Mouse (Mus musculus) neural tube, embryonic 12.5 days (tissue): ENCODE results near the gene Pla1a. TPM values are rescaled to one million over a fixed set of nuclear protein-coding genes. Genes with fewer than 3 reads are reported as not detected.
A peak's percentile ranks its signal among the peaks of the same experiment; 100 is the strongest.

Experiments
- ATAC-seq: fragments of 200-750 bp; cut with Nextera tagmentation; 2 replicates; pipeline ENCODE4 v1.8.0; 2017; ENCODE audit warnings: low read depth, mild to moderate bottlenecking, moderate TSS enrichment, moderate library complexity; ENCODE audit not compliant: low FRiP score
- H3K27ac ChIP-seq: fragments of 300-500 bp; sonication (generic); 2 replicates; pipeline ENCODE4 v1.5.1; 2016
- H3K27me3 ChIP-seq: fragments of 300-500 bp; sonication (generic); replicated peaks from 2 replicates; pipeline ENCODE4 v1.6.1; 2016; ENCODE audit warnings: mild to moderate bottlenecking
- H3K36me3 ChIP-seq: fragments of 300-500 bp; sonication (generic); 2 replicates; pipeline ENCODE4 v1.6.1; 2016; ENCODE audit warnings: mild to moderate bottlenecking
- H3K4me1 ChIP-seq: fragments of 300-500 bp; sonication (generic); 2 replicates; pipeline ENCODE4 v1.6.1; 2016
- H3K4me2 ChIP-seq: fragments of 300-500 bp; sonication (generic); replicated peaks from 2 replicates; pipeline ENCODE4 v1.6.1; 2016; ENCODE audit warnings: mild to moderate bottlenecking
- H3K4me3 ChIP-seq: fragments of 300-500 bp; sonication (generic); 2 replicates; pipeline ENCODE4 v1.5.1; 2016
- H3K9ac ChIP-seq: fragments of 300-500 bp; sonication (generic); 2 replicates; pipeline ENCODE4 v1.6.1; 2016; ENCODE audit warnings: mild to moderate bottlenecking
- H3K9me3 ChIP-seq: fragments of 300-500 bp; sonication (generic); 2 replicates; pipeline ENCODE4 v1.6.1; 2016; ENCODE audit warnings: mild to moderate bottlenecking
- WGBS: fragments of 180-500 bp; shearing (Covaris S2); methylation state at CpG from one replicate; pipeline ENCODE4 v1.1.7; 2016; 5-methylcytosine and 5-hydroxymethylcytosine counted together
- polyA plus RNA-seq: library from polyadenylated mRNA; unstranded; fragments of >200 nt; fragmentation: Nextera tagmentation; extraction: Ambion mirVana; gene quantifications from 2 replicates; pipeline ENCODE4 v1.2.1, GENCODE M21; 2016

Gene Pla1a
- polyA plus RNA-seq, 1 experiment from 2014 or later, result 0.28 TPM

GRCm38 (mm10) chr16:38406708-38407107 is 26.2 kb downstream of the Pla1a start:
- H3K36me3 ChIP-seq, result no peaks in the 10 kb centered on the region
- no peak overlapping the region for H3K4me3 ChIP-seq
- no peak overlapping the region for H3K9ac ChIP-seq
- H3K4me2 ChIP-seq, result no peak overlapping the region
- H3K9me3 ChIP-seq, result no peaks in the 10 kb centered on the region
- H3K27ac ChIP-seq, result no peak overlapping the region
- 89% methylated on average over 6 of the region's 6 CpGs for WGBS
- no peaks in the 10 kb centered on the region for H3K27me3 ChIP-seq
- H3K4me1 ChIP-seq, result no peaks in the 10 kb centered on the region
- no peak for ATAC-seq

GRCm38 (mm10) chr16:38406293-38406692 is 26.7 kb downstream of the Pla1a start:
- ATAC-seq, result no peak
- H3K9me3 ChIP-seq, result no peaks in the 10 kb centered on the region

GRCm38 (mm10) chr16:38403639-38404038 is 29.3 kb downstream of the Pla1a start:
- H3K36me3 ChIP-seq, result no peaks in the 10 kb centered on the region
- H3K4me2 ChIP-seq, result no peak overlapping the region
- WGBS, result 94% methylated on average over 7 of the region's 7 CpGs
- H3K27ac ChIP-seq, result no peak overlapping the region
- no peak for ATAC-seq
- no peaks in the 10 kb centered on the region for H3K27me3 ChIP-seq
- H3K4me1 ChIP-seq, result peaks cover 7% of the 10 kb centered on the region
- no peak overlapping the region for H3K9ac ChIP-seq
- H3K9me3 ChIP-seq, result no peaks in the 10 kb centered on the region
- no peak overlapping the region for H3K4me3 ChIP-seq

More at GRCm38 (mm10) chr16:38406293-38406692, 26.7 kb downstream of the Pla1a start:
- no peak overlapping the region for H3K9ac ChIP-seq
- H3K4me1 ChIP-seq, result no peaks in the 10 kb centered on the region
- H3K4me3 ChIP-seq, result no peak overlapping the region
- no peaks in the 10 kb centered on the region for H3K36me3 ChIP-seq
- H3K27me3 ChIP-seq, result no peaks in the 10 kb centered on the region
- WGBS, result 83% methylated on average over 5 of the region's 5 CpGs
- no peak overlapping the region for H3K4me2 ChIP-seq
- no peak overlapping the region for H3K27ac ChIP-seq

- Histone ChIP-seq H3K36me3 (no peaks in the 10 kb centered on the region), H3K9ac (no peak overlapping the region), H3K4me1 (peaks cover 7% of the 10 kb centered on the region), H3K27ac (no peak overlapping the region), H3K9me3 (no peaks in the 10 kb centered on the region), H3K4me3 (no peak overlapping the region), H3K27me3 (no peaks in the 10 kb centered on the region), H3K4me2 (no peak overlapping the region)
- ATAC-seq, result no peak
- 86% methylated on average over 6 of the region's 6 CpGs for WGBS
Measured at GRCm38 (mm10) chr16:38401468-38401867, 31.5 kb downstream of the Pla1a start.

GRCm38 (mm10) chr16:38400311-38400960 is 32.5 kb downstream of the Pla1a start:
- 81% methylated on average over 9 of the region's 9 CpGs for WGBS
- Histone ChIP-seq H3K4me3 (no peak overlapping the region), H3K27me3 (no peaks in the 10 kb centered on the region), H3K4me1 (peaks cover 7% of the 10 kb centered on the region), H3K36me3 (no peaks in the 10 kb centered on the region), H3K4me2 (peak overlapping the region; percentile 52), H3K9ac (no peak overlapping the region), H3K27ac (no peak overlapping the region), H3K9me3 (no peaks in the 10 kb centered on the region)
- ATAC-seq, result no peak; the same call in none of the 2 replicates

- H3K9ac ChIP-seq, result peak overlapping the region; percentile 33; the same call in 1 of the 2 replicates
- H3K4me2 ChIP-seq, result peak overlapping the region; percentile 52
- H3K27ac ChIP-seq, result 0 out of 2 replicates have a peak overlapping the region, but pooled peaks have one; percentile 13
- peak; percentile 87 for ATAC-seq
- no peak overlapping the region for H3K4me3 ChIP-seq
- no peaks in the 10 kb centered on the region for H3K9me3 ChIP-seq
- H3K27me3 ChIP-seq, result no peaks in the 10 kb centered on the region
- H3K4me1 ChIP-seq, result peaks cover 7% of the 10 kb centered on the region
- no peaks in the 10 kb centered on the region for H3K36me3 ChIP-seq
- 26% methylated on average over 17 of the region's 17 CpGs for WGBS
Measured at GRCm38 (mm10) chr16:38399531-38400231, 33.3 kb downstream of the Pla1a start.

GRCm38 (mm10) chr16:38399076-38399475 is 33.9 kb downstream of the Pla1a start:
- H3K36me3 ChIP-seq, result no peaks in the 10 kb centered on the region
- H3K27me3 ChIP-seq, result no peaks in the 10 kb centered on the region
- H3K27ac ChIP-seq, result no peak overlapping the region
- peaks cover 7% of the 10 kb centered on the region for H3K4me1 ChIP-seq
- 0 out of 2 replicates have a peak, but pooled peaks have one; percentile 25 for ATAC-seq
- H3K4me2 ChIP-seq, result peak overlapping the region; percentile 52
- no peak overlapping the region for H3K4me3 ChIP-seq
- no peak overlapping the region for H3K9ac ChIP-seq
- H3K9me3 ChIP-seq, result no peaks in the 10 kb centered on the region
- 73% methylated on average over 3 of the region's 3 CpGs for WGBS

- Histone ChIP-seq H3K4me1 (peaks cover 7% of the 10 kb centered on the region), H3K9me3 (no peaks in the 10 kb centered on the region), H3K4me2 (no peak overlapping the region), H3K36me3 (no peaks in the 10 kb centered on the region), H3K4me3 (no peak overlapping the region), H3K27ac (no peak overlapping the region), H3K9ac (no peak overlapping the region), H3K27me3 (no peaks in the 10 kb centered on the region)
- ATAC-seq, result no peak
- 92% methylated on average over 6 of the region's 6 CpGs for WGBS
Measured at GRCm38 (mm10) chr16:38398266-38398665, 34.7 kb downstream of the Pla1a start.

GRCm38 (mm10) chr16:38396155-38396554 is 36.8 kb downstream of the Pla1a start:
- Histone ChIP-seq H3K9ac (no peak overlapping the region), H3K4me3 (no peak overlapping the region), H3K9me3 (no peaks in the 10 kb centered on the region), H3K36me3 (no peaks in the 10 kb centered on the region), H3K27ac (no peak overlapping the region), H3K4me1 (peaks cover 7% of the 10 kb centered on the region), H3K27me3 (no peaks in the 10 kb centered on the region), H3K4me2 (no peak overlapping the region)
- WGBS, result 85% methylated on average over 13 of the region's 13 CpGs
- no peak for ATAC-seq

GRCm38 (mm10) chr16:38395060-38395730 is 37.8 kb downstream of the Pla1a start:
- H3K36me3 ChIP-seq, result no peaks in the 10 kb centered on the region
- no peaks in the 10 kb centered on the region for H3K27me3 ChIP-seq
- WGBS, result 75% methylated on average over 6 of the region's 6 CpGs
- peaks cover 7% of the 10 kb centered on the region for H3K4me1 ChIP-seq
- no peaks in the 10 kb centered on the region for H3K9me3 ChIP-seq
- no peak for ATAC-seq
- H3K4me2 ChIP-seq, result no peak overlapping the region
- H3K4me3 ChIP-seq, result no peak overlapping the region
- H3K9ac ChIP-seq, result no peak overlapping the region
- H3K27ac ChIP-seq, result no peak overlapping the region

- Histone ChIP-seq H3K9ac (no peak overlapping the region), H3K9me3 (no peaks in the 10 kb centered on the region), H3K4me1 (peaks cover 1% of the 10 kb centered on the region; the same call in 1 of the 2 replicates), H3K36me3 (no peaks in the 10 kb centered on the region), H3K4me3 (no peak overlapping the region), H3K27me3 (no peaks in the 10 kb centered on the region), H3K27ac (no peak overlapping the region), H3K4me2 (no peak overlapping the region)
- ATAC-seq, result no peak
- WGBS, result 91% methylated on average over 8 of the region's 8 CpGs
Measured at GRCm38 (mm10) chr16:38394191-38394618, 38.7 kb downstream of the Pla1a start.

- Histone ChIP-seq H3K4me3 (no peak overlapping the region), H3K27me3 (no peaks in the 10 kb centered on the region), H3K27ac (no peak overlapping the region), H3K9ac (no peak overlapping the region), H3K9me3 (no peaks in the 10 kb centered on the region), H3K36me3 (no peaks in the 10 kb centered on the region), H3K4me1 (no peaks in the 10 kb centered on the region), H3K4me2 (no peak overlapping the region)
- 81% methylated on average over 23 of the region's 23 CpGs for WGBS
- no peak for ATAC-seq
Measured at GRCm38 (mm10) chr16:38392126-38392894, 40.6 kb downstream of the Pla1a start.
